Mouse (Mus musculus): Measurements from ENCODE around the gene Tas2r140. TPM values are rescaled to one million over a fixed set of nuclear protein-coding genes. Genes with fewer than 3 reads are reported as not detected.

Gene Tas2r140
- total RNA-seq (2021), result not detected
- long read RNA-seq, experiment 1, result 0 reads
- long read RNA-seq, experiment 2, result 0 reads

DNA sequence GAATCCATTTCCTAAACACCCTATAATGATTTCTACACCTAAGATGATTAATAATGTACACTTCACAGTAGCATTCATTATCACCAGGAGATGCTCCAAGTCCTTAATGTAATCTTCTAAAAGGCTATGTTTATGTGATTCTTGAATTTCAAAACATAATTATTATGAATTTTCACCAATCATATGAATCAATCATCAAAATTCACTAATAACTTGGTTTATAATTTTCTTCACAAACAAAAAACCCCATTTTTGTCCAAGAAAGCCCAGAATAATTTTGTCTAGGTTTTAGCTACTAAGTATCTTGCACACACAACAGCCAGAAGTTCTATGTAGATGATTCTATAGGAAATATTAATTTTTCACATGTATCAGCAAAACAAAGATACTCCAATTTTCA is at the start of gene Tas2r140:
TSS of gene Tas2r140 (minus strand) at position 101 of the 400 bp plus-strand sequence.
- no peak for DNase-seq

DNA sequence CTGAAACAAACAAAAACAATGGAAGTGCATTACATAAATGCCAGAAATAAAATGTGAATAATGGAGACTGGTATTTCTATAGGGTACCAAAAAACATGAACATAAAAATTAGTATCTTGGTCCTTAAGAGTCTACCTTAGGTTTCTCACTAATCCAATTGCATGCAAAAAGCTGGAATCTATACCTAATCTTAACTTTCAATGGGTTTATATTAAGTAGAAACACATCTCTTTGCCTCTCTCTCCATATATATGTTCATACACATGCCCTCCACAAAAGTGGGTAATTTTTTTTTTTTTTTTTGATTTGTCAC is 48.9 kb upstream of the Tas2r140 start, which contains the start of gene Smim10l1:
TSS of gene Smim10l1 (plus strand) at position 301 of the 313 bp plus-strand sequence.
- no peak for DNase-seq

- DNase-seq, result peak in 1 of 2 experiments; percentile 2
These were observed 46.8 kb upstream of the Tas2r140 start for GRCm38 (mm10) chr6:133102430-133102829.

- no peak for DNase-seq
These were observed 36.6 kb upstream of the Tas2r140 start for GRCm38 (mm10) chr6:133092226-133092625.

DNA sequence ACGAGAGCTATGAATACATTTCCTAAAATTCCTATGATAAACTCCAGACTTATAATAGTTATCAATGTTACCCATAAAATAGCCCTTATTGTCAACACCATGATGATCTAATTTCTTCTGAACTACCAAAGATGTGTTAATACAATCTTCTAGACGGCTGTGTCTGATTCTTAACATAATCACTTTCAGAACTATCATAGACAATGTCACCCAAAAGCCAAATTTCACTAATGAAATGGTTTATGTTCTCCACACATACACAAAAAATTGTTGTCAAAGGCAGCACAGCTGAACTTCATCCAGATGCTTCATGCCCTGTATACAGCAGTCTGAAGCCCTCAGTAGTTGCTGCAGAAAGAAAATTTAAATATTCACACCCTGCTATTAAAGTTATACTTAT is 18.6 kb downstream of the Tas2r140 start, which contains the start of gene Tas2r103:
TSS of gene Tas2r103 (minus strand) at position 101 of the 400 bp plus-strand sequence.
- DNase-seq, result no peak

Other genes starting within 250 kb of the Tas2r140 start
- gene Tas2r123, start 208.7 kb downstream of the Tas2r140 start, total RNA-seq (2021), result not detected
- gene Tas2r116, start 200.4 kb downstream of the Tas2r140 start, total RNA-seq (2021), result not detected
- gene Tas2r110, start 187.8 kb downstream of the Tas2r140 start, total RNA-seq (2021), result not detected
- gene Tas2r113, start 162.8 kb downstream of the Tas2r140 start, total RNA-seq (2021), result not detected
- gene Tas2r125, start 146.2 kb downstream of the Tas2r140 start, total RNA-seq (2021), result not detected
- gene Tas2r129, start 104.7 kb downstream of the Tas2r140 start, total RNA-seq (2021), result not detected
- gene Tas2r131, start 97.9 kb downstream of the Tas2r140 start, total RNA-seq (2021), result not detected
- gene Tas2r109, start 74.9 kb downstream of the Tas2r140 start, total RNA-seq (2021), result not detected
- gene Tas2r103, start 18.7 kb downstream of the Tas2r140 start, total RNA-seq (2021), result not detected
- gene Smim10l1, start 49.1 kb upstream of the Tas2r140 start, total RNA-seq (2021), result 100 to 1,000 TPM in 1 of 2 experiments, 10 to 100 TPM in 1; 93.1 to 114 TPM
- gene 5530400C23Rik, start 236.4 kb upstream of the Tas2r140 start, total RNA-seq (2021), result not detected